Mouse (Mus musculus) ES-E14 (cell line): ENCODE results near the gene Ptprt.

ENCODE experiments used
- CHD2 ChIP-seq: IDR thresholded peaks from 2 replicates; pipeline ENCODE4 v1.6.1; 2014; ENCODE audit warnings: mild to moderate bottlenecking, low read depth, low read length, inconsistent platforms
- MAFK ChIP-seq: IDR thresholded peaks from 2 replicates; pipeline ENCODE4 v1.6.1; 2014; ENCODE audit warnings: mild to moderate bottlenecking, low read depth, low read length, inconsistent platforms; ENCODE audit not compliant: insufficient read depth

DNA sequence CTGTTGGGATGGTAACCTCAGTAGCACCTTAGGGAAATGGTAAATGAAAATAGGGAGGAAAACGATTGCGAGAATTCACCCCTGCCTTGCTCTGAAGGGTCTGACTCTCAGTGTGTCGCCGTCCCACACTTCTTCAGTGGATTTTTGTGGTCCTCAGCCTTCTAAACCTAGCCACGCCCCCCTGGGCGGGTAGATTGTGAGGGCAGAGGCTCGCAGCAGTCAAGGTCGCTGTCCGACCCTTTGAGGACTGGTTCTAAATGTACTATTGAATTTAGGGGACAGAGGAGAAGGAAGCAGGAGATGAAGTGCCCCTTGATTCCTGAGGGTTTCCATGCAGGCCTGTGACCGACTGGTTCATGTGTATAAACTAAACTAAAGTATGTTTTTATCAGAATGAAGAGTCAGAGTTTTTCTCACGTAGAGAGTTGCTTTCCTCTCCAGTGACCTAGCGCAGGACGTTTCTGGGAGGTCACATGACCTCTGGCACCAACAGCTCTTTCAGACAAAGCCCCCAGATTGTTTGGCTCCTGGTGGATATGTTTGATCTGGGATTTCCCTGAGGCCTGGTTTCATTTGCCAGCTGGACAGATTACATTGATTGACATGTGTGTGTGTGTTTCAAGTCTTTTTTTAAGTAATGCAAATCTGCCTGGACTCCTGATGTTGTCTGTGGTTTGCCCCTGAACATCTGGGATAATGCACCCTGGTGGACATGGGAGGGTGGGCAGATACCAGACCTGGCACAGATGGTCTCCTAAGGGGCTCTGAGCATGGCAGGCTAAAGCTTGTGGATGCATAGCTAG, 1161.6 kb downstream of the Ptprt start:
- TF ChIP-seq MAFK (no peak), CHD2 (no peak)
